Mouse (Mus musculus) forebrain, postnatal 0 days (tissue): Measurements from ENCODE around the gene Afg1l. TPM values are rescaled to one million over a fixed set of nuclear protein-coding genes. Genes with fewer than 3 reads are reported as not detected.

ENCODE experiments used
- ATAC-seq: fragments of 200-750 bp; cut with Nextera tagmentation; 2 replicates; pipeline ENCODE4 v1.8.0; 2017; ENCODE audit warnings: mild to moderate bottlenecking, moderate library complexity
- DNase-seq: peaks from one replicate; pipeline ENCODE4 v3.0.0-alpha.2; 2015
- H3K27ac ChIP-seq: fragments of 300-500 bp; sonication (generic); 2 replicates; pipeline ENCODE4 v1.5.1; 2014; ENCODE audit warnings: low read depth, mild to moderate bottlenecking, antibody characterized with exemption, low read length, moderate library complexity, mixed read lengths
- H3K27me3 ChIP-seq: fragments of 300-500 bp; sonication (generic); 2 replicates; pipeline ENCODE4 v1.6.1; 2014; ENCODE audit warnings: mild to moderate bottlenecking, low read length, mixed read lengths; ENCODE audit not compliant: insufficient read depth
- H3K36me3 ChIP-seq: fragments of 300-500 bp; sonication (generic); 2 replicates; pipeline ENCODE4 v1.6.1; 2014; ENCODE audit warnings: mild to moderate bottlenecking, moderate library complexity; ENCODE audit not compliant: insufficient read depth
- H3K4me1 ChIP-seq: fragments of 300-500 bp; sonication (generic); 2 replicates; pipeline ENCODE4 v1.6.1; 2014; ENCODE audit warnings: antibody characterized with exemption; ENCODE audit not compliant: insufficient read depth
- H3K4me2 ChIP-seq: fragments of 300-500 bp; sonication (generic); 2 replicates; pipeline ENCODE4 v1.6.1; 2014; ENCODE audit warnings: low read depth, mild to moderate bottlenecking, moderate library complexity
- H3K4me3 ChIP-seq: fragments of 300-500 bp; sonication (generic); 2 replicates; pipeline ENCODE4 v1.5.1; 2014; ENCODE audit warnings: low read depth, low read length, mixed read lengths
- H3K9ac ChIP-seq: fragments of 300-500 bp; sonication (generic); 2 replicates; pipeline ENCODE4 v1.6.1; 2014; ENCODE audit warnings: mild to moderate bottlenecking
- H3K9me3 ChIP-seq: fragments of 300-500 bp; sonication (generic); 2 replicates; pipeline ENCODE4 v1.6.1; 2016; ENCODE audit warnings: low read length
- CTCF ChIP-seq: sonication (generic); IDR thresholded peaks from 2 replicates; pipeline ENCODE4 v1.5.1; 2016; ENCODE audit warnings: antibody characterized with exemption, control low read depth, low read depth
- WGBS: fragments of 180-500 bp; shearing (Covaris S2); extraction: QIAGEN DNeasy Blood & Tissue Kit; methylation state at CpG from one replicate; pipeline ENCODE4 v1.1.7; 2014; 5-methylcytosine and 5-hydroxymethylcytosine counted together
- polyA plus RNA-seq: library from polyadenylated mRNA; unstranded; fragments of >200 nt; fragmentation: Nextera tagmentation; extraction: Ambion mirVana; gene quantifications from 2 replicates; pipeline ENCODE4 v1.2.1, GENCODE M21; 2015
- total RNA-seq: library from RNA; depleted of rRNA; stranded (reverse); fragments of >200 nt; gene quantifications from 2 replicates; pipeline ENCODE4 v1.2.3, GENCODE M21; 2014

Gene Afg1l
- total and polyA plus RNA-seq, 2 experiments from 2014 or later = 6.8 to 6.9 TPM

DNA sequence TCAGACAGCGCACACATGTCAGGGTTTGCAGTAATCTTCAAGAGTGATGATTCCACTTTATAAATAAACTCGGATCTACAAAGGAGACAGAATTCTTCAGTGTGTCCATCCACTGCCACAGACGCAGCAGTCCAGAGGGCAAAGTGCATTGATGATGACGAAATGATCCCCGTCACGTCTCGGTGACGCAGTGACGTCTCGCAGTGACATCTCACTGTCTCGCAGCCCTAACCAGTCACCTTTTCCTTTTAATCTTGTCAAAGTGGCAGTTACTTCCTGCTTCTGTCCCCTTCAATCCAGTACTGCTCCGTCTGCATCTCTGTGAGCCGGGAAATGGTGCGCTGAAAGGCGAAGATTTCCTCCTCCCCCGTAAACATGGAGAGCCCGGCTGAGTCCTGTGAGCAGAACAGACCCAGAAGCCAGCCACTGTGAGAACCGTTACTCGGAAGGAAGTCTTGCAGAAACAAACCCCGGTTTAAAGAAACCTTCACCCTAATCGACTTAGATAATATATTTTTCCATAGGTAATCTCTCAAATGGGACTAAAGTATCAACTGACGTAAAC, 165.1 kb downstream of the Afg1l start:
- Histone ChIP-seq H3K9ac (no peak overlapping the region), H3K27ac (no peak overlapping the region), H3K4me1 (no peaks in the 10 kb centered on the region), H3K4me2 (no peak overlapping the region), H3K36me3 (no peaks in the 10 kb centered on the region; the same call in 1 of the 2 replicates), H3K27me3 (no peaks in the 10 kb centered on the region), H3K4me3 (no peak overlapping the region), H3K9me3 (no peaks in the 10 kb centered on the region)
- no peak for TF ChIP-seq CTCF
- DNase-seq = no peak
- no peak for ATAC-seq
- WGBS = 89% methylated on average over 22 of the region's 22 CpGs

DNA sequence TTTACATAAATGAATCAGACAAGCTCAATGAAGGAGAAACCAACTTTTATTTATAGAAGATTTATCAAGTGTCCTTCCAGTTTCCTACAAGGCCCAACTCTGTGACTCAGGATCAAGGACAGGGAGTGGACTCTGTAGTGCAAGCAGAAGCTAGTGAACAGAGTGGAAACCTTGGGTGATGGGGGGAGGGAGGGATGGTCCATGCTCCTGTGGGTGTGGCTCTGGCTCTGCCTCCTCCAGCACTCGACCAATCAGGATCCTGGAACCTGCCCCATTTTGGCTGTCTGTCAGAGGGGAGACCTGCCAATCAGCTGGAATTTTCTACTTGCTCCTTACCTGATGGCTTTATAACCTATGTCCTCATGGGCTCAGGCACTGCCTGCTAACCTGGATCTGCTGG, 165.8 kb downstream of the Afg1l start:
- WGBS = 75% methylated on average over 1 of the region's 1 CpGs
- H3K4me1 ChIP-seq = no peaks in the 10 kb centered on the region
- no peaks in the 10 kb centered on the region for H3K36me3 ChIP-seq
- no peak overlapping the region for H3K4me3 ChIP-seq
- DNase-seq (no peak), ATAC-seq (no peak)
- H3K4me2 ChIP-seq = no peak overlapping the region
- no peaks in the 10 kb centered on the region for H3K9me3 ChIP-seq
- no peaks in the 10 kb centered on the region for H3K27me3 ChIP-seq
- TF ChIP-seq CTCF = no peak
- no peak overlapping the region for H3K9ac ChIP-seq
- H3K27ac ChIP-seq = no peak overlapping the region

DNA sequence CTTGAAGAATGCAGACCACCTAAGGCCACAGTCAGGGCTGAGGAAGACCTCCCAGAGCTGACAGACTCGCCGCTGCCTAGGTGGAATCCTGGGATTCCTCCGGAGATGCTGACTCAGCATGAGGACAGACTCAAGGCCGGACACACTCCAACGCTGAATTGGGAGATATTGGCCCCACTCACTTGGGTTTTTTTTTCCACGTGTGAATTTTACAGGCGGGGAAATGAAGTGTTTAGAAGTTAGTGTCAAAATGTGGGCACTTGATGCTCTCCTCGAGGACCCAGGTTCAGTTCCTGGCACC, 169.7 kb downstream of the Afg1l start:
- no peaks in the 10 kb centered on the region for H3K9me3 ChIP-seq
- ATAC-seq (no peak; the same call in 1 of the 2 replicates), DNase-seq (no peak)

DNA sequence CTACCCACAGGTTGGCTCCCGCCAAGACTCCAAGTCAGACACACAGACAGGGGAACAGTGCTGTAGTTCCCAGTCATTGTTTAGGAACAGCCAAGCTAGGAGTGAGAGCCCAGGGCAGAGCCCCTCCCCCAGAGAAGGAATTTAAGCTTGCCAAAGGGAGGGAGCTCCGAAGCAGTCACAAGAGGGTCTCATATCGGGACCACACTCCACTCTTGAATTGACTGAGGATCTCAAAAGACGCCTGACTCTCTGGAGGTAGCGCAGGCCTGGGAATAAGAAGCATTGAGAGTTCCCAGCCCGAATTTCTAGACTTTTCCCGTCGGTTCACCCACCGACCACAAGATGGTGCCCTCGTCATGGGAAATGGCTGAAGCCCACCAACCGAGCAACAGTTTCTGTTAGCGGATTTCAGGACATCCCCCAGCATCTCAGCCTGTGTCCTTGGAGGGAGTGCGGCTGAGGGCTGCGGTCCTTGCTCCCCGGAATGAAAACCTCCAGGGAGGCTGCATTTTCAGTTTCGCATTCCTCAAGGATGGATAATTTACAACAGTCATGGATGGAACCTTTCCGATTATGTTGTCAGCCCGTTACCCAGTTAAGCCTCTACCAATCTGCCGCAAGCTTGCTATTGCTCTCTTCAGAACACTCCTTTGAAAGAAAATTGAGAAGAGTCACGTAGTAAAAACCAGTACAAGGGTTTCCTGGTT, 170.2 kb downstream of the Afg1l start:
- Histone ChIP-seq H3K4me1 (no peaks in the 10 kb centered on the region), H3K36me3 (no peaks in the 10 kb centered on the region), H3K9ac (peak overlapping the region; percentile 10; the same call in 1 of the 2 replicates), H3K27ac (no peak overlapping the region), H3K4me3 (peak overlapping the region; percentile 24), H3K9me3 (no peaks in the 10 kb centered on the region), H3K4me2 (peak overlapping the region; percentile 45), H3K27me3 (no peaks in the 10 kb centered on the region)
- WGBS = 3% methylated on average over 20 of the region's 20 CpGs
- peak; percentile 96 for TF ChIP-seq CTCF
- ATAC-seq (peak; percentile 88), DNase-seq (peak; percentile 94)

More for the DNA sequence above, 169.7 kb downstream of the Afg1l start:
- TF ChIP-seq CTCF = no peak
- no peaks in the 10 kb centered on the region for H3K4me1 ChIP-seq
- no peaks in the 10 kb centered on the region for H3K36me3 ChIP-seq
- WGBS = 39% methylated on average over 8 of the region's 8 CpGs
- H3K9ac ChIP-seq = peak overlapping the region; percentile 10; the same call in 1 of the 2 replicates
- H3K27me3 ChIP-seq = no peaks in the 10 kb centered on the region
- H3K27ac ChIP-seq = no peak overlapping the region
- peak overlapping the region; percentile 24; the same call in 1 of the 2 replicates for H3K4me3 ChIP-seq
- peak overlapping the region; percentile 45 for H3K4me2 ChIP-seq

DNA sequence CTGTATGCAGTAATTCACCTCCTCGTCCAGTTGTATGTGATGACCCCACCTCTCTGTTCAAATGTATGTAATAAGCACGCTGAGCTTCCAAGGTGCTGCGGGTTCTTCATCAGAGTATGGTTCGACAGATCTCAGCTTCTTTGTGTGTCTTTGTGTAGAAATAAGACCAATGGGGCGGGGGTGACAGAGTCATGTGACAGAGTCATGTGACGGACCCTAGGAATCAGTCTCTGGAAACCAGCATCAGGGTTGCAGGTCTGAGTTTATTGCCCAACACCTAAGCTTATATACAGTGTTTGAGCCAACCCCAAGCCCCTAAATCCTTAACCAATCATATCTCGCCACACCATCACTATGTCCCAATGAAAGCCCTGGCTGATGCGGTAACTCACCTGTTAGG, 171.9 kb downstream of the Afg1l start:
- DNase-seq (no peak), ATAC-seq (no peak)
- H3K36me3 ChIP-seq = no peaks in the 10 kb centered on the region
- TF ChIP-seq CTCF = no peak
- H3K4me1 ChIP-seq = no peaks in the 10 kb centered on the region
- H3K9ac ChIP-seq = no peak overlapping the region
- H3K27me3 ChIP-seq = no peaks in the 10 kb centered on the region
- H3K4me3 ChIP-seq = no peak overlapping the region
- H3K4me2 ChIP-seq = no peak overlapping the region
- H3K27ac ChIP-seq = no peak overlapping the region
- H3K9me3 ChIP-seq = no peaks in the 10 kb centered on the region
- 86% methylated on average over 8 of the region's 8 CpGs for WGBS

DNA sequence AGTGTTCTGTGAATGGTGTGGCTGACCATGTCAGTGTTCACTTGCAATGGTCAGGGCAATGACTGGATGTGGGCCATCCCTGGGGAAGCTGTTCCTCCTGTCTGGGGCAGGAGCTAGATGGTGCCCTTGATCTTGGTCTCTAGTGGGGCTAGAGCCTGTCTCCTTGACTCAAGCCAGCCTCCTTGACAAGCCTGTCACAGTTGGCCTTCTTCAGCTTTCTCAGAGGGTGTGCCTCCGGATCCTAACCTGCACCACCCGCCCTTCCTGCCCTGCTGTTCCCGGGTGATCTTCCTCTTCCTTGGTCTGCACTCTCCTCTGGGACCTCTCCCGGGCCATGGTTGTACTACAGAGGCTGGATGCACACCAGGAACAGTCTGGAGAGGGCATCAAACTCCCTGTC, 177.6 kb downstream of the Afg1l start:
- no peak for TF ChIP-seq CTCF
- Histone ChIP-seq H3K9me3 (no peaks in the 10 kb centered on the region), H3K4me3 (no peak overlapping the region), H3K4me1 (no peaks in the 10 kb centered on the region), H3K27ac (no peak overlapping the region), H3K9ac (no peak overlapping the region), H3K36me3 (no peaks in the 10 kb centered on the region), H3K4me2 (no peak overlapping the region), H3K27me3 (no peaks in the 10 kb centered on the region)
- ATAC-seq (no peak), DNase-seq (no peak)
- 74% methylated on average over 4 of the region's 4 CpGs for WGBS

DNA sequence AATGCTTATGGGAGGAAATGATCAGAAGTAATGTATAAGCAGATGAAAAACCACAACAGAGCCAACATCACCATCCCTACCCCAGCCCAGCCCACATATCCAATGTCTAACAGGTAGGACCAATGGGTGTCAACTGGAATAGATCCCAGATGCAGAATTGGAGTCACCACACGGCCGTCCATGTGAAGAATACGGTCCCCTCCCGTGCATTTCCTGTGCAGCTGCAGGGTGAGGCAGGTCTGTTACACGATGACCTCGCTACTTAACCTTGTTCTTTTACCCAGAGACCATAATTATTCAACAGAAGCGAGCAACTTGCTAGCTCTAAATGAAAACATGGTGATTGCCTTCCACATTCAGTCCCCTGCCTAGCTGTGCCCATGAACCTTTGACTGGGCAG, 178.4 kb downstream of the Afg1l start:
- Histone ChIP-seq H3K9me3 (no peaks in the 10 kb centered on the region), H3K9ac (no peak overlapping the region), H3K36me3 (no peaks in the 10 kb centered on the region), H3K4me1 (no peaks in the 10 kb centered on the region), H3K4me3 (no peak overlapping the region), H3K27ac (no peak overlapping the region), H3K27me3 (no peaks in the 10 kb centered on the region), H3K4me2 (no peak overlapping the region)
- TF ChIP-seq CTCF = no peak
- ATAC-seq (no peak), DNase-seq (no peak)
- 66% methylated on average over 7 of the region's 7 CpGs for whole genome bisulfite sequencing
